Mouse (Mus musculus) 416B (cell line): ENCODE data around the gene Ptprh.
"Not testable (repeated sequence)": the region's sequence is repeated elsewhere in the genome, so short reads cannot be mapped to it uniquely, and the experiment has no call there.

ENCODE experiments used
- DNase-seq: peaks from one replicate; pipeline ENCODE4 v3.0.0; 2011; ENCODE audit warnings: low read depth

Ptprh gene

GRCm38 (mm10) chr7:4602969-4603368 lies 872 bp downstream of the Ptprh start:
- no peak for DNase-seq

- not testable (repeated sequence) for DNase-seq
These were observed 6.8 kb downstream of the Ptprh start for GRCm38 (mm10) chr7:4597046-4597445.

GRCm38 (mm10) chr7:4581481-4581880 lies 22.4 kb downstream of the Ptprh start:
- not testable (repeated sequence) for DNase-seq

- not testable (repeated sequence) for DNase-seq
These were observed 31.5 kb downstream of the Ptprh start for GRCm38 (mm10) chr7:4572361-4572760.

- DNase-seq: peak; percentile 28
These were observed 41.2 kb downstream of the Ptprh start for GRCm38 (mm10) chr7:4562660-4563059.

GRCm38 (mm10) chr7:4557167-4557560 lies 46.7 kb downstream of the Ptprh start:
- no peak for DNase-seq

- peak; percentile 90 for DNase-seq
These were observed 47.3 kb downstream of the Ptprh start for GRCm38 (mm10) chr7:4556256-4557166.

- no peak for DNase-seq
These were observed 56.6 kb downstream of the Ptprh start, which contains the start of gene Syt5 for GRCm38 (mm10) chr7:4547221-4547641. TSS of gene Syt5 (minus strand) at chr7:4547541.

- DNase-seq: no peak
These were observed 57.2 kb downstream of the Ptprh start for GRCm38 (mm10) chr7:4546591-4547131.

- DNase-seq: no peak
These were observed 57.8 kb downstream of the Ptprh start for GRCm38 (mm10) chr7:4546050-4546449.

- no peak for DNase-seq
These were observed 61.8 kb downstream of the Ptprh start for GRCm38 (mm10) chr7:4542013-4542412.

GRCm38 (mm10) chr7:4541344-4541743 lies 62.5 kb downstream of the Ptprh start:
- DNase-seq: peak; percentile 33

- no peak for DNase-seq
These were observed 64.8 kb downstream of the Ptprh start for GRCm38 (mm10) chr7:4539019-4539418.

- no peak for DNase-seq
These were observed 66.7 kb downstream of the Ptprh start for GRCm38 (mm10) chr7:4537181-4537580.

- no peak for DNase-seq
These were observed 67.5 kb downstream of the Ptprh start for GRCm38 (mm10) chr7:4536369-4536768.

- DNase-seq: peak; percentile 91
These were observed 71.7 kb downstream of the Ptprh start, which contains the start of gene Dnaaf3 for GRCm38 (mm10) chr7:4532005-4532729. TSS of gene Dnaaf3 (minus strand) at chr7:4532453.

GRCm38 (mm10) chr7:4530166-4530565 lies 73.7 kb downstream of the Ptprh start:
- DNase-seq: not testable (repeated sequence)

GRCm38 (mm10) chr7:4527302-4527689 lies 76.5 kb downstream of the Ptprh start:
- DNase-seq: peak; percentile 70

GRCm38 (mm10) chr7:4526341-4527301 lies 77.2 kb downstream of the Ptprh start:
- peak; percentile 98 for DNase-seq

- peak; percentile 80 for DNase-seq
These were observed 79.5 kb downstream of the Ptprh start, which contains the start of gene Tnni3 for GRCm38 (mm10) chr7:4524212-4524922. TSS of gene Tnni3 (minus strand) at chr7:4524229.
